Mouse (Mus musculus) kidney, postnatal 14 days (tissue): ENCODE measurements around the gene Gm4881.

Experiments
- DNase-seq: peaks from one replicate; pipeline ENCODE4 v3.0.0; 2022; ENCODE audit warnings: mixed read lengths

The Gm4881 gene

GRCm38 (mm10) chr7:24944257-24944950 is at the start of gene Gm4881:
TSS of gene Gm4881 (minus strand) at chr7:24944494.
- DNase-seq: no peak

GRCm38 (mm10) chr7:24993081-24993480 is 48.8 kb upstream of the Gm4881 start:
- DNase-seq: no peak

- DNase-seq: no peak
Measured at GRCm38 (mm10) chr7:24990478-24990877, 46.2 kb upstream of the Gm4881 start.

DNA sequence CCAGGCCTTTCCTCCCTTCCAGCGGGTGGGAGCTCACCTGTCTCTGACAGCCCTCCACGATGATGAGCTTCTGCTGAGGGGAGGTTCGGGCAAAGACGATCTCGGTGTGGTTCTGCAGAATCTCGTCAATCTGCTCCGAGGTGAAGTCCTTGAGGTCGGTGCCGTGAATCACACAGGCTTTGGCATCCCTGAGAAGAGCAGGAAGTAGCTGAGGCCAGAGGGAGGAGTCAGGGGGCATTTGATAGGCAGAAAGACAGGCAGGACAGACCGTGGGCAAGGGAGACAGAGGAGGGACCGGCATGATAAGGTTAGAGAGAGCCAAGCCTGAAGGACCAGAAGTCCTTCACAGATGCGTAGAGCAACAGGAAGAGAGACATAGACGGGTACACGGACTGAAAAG is 43.6 kb upstream of the Gm4881 start:
- DNase-seq: no peak

DNA sequence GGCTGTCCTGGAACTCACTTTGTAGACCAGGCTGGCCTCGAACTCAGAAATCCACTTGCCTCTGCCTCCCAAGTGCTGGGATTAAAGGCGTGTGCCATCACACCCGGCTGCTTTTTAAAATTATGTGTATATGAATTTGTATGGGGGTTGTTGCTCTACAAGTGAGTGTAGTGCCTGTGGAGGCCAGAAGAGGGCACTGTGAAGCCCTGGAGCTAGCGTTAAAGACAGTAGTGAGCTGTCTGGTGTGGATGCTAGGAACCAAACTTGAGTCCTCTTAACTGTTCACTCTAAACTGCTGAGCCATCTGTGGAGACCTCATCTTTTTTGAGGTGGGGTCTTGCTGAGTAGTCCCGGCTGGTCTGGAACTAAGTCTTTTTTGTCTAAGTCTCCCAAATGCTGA is 41.5 kb upstream of the Gm4881 start:
- DNase-seq: no peak

- DNase-seq: no peak
Measured at GRCm38 (mm10) chr7:24984307-24984706, 40.0 kb upstream of the Gm4881 start.

GRCm38 (mm10) chr7:24983396-24983795 is 39.1 kb upstream of the Gm4881 start:
- DNase-seq: no peak

DNA sequence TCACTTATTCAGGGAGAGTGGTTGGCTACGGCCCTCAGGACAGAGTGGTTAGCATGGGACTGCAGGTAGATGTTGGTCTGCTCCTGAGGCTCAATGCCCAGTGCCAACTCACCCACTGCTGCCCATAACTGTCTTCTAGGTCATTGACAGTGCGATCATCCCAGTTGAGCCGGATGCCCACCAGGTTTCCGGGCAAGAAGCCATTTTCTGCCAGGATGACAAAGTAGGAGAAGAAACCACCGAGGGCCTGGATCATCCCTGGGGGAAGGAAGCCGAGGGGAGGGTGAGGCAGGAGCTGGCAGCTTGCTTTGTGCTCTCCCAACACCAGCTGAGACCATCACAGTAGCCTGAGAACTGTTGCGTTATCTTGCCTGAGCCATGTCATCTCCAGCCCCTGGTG is 36.1 kb upstream of the Gm4881 start:
- no peak for DNase-seq

- DNase-seq: no peak
Measured at GRCm38 (mm10) chr7:24978781-24979180, 34.5 kb upstream of the Gm4881 start.

DNA sequence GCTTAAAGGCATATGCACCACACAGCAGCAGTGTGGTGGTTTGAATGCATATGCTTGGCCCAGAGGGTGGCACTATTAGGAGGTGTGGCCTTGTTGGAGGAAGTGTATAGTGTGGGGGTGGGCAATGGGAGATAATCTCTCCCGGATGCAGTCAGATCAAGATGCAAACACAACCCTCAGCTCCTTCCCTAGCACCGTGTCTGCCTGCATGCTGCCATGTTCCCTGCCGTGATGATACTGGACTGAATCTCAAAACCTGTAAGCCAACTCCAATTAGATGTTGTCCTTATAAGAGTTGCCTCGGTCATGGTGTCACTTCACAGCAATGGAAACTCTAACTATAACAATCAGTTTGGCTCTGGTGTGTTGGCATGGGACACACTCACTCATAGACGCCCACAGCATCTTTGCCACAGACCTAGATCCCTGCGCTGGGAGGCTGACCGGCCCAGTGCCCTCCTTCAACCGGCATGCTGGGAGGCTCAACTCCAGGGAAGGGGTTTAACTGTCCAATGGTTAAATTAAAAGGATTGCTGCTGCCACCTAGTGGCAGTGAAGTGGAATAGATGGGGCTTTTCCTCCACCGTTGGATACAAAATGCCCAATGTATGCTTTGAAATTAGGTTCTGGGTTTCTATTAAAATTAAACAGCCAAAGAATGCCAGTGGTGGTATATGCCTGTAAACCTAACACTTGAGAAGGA is 30.8 kb upstream of the Gm4881 start:
- DNase-seq: peak; percentile 36

GRCm38 (mm10) chr7:24973902-24974301 is 29.6 kb upstream of the Gm4881 start:
- no peak for DNase-seq

GRCm38 (mm10) chr7:24973208-24973607 is 28.9 kb upstream of the Gm4881 start:
- DNase-seq: no peak

GRCm38 (mm10) chr7:24971972-24972893 is 27.9 kb upstream of the Gm4881 start, which contains the start of gene Rabac1:
TSS of gene Rabac1 (minus strand) at chr7:24972754.
- DNase-seq: peak; percentile 96

DNA sequence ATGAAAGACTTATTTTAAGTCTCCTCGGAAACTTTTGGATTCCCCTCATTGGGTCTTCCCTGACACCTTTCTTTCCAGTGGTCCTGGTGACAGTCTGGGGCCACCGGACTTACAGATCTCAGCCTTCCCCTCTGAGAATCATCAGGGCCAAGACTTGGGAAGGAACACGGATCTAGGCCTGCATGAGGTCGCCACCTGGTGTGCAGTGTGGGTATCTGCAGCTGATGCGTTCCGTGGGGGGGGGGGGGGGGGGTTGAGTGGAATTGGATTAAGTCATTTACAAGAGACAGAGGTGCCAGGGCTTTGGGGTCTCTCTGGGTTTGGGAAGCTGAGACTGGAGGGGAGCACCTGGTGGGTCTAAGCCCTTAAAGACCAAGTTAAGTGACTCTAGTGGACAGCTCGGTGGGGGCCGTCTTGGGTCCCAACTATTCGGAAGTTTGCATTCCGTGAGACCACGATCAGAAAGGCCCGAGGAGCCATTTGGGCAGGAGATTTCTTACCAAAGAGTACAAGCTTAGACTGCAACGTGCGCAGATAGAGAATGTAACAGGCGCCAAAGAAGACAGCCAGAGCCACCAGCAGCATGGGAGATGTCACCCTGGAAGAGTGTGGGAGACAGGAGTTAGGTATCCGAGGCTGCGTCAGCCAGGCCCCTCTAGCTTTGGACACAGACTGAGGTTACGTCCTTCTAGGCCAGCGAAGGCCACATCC is 27.1 kb upstream of the Gm4881 start:
- peak; percentile 48 for DNase-seq

GRCm38 (mm10) chr7:24970341-24970740 is 26.0 kb upstream of the Gm4881 start:
- no peak for DNase-seq

DNA sequence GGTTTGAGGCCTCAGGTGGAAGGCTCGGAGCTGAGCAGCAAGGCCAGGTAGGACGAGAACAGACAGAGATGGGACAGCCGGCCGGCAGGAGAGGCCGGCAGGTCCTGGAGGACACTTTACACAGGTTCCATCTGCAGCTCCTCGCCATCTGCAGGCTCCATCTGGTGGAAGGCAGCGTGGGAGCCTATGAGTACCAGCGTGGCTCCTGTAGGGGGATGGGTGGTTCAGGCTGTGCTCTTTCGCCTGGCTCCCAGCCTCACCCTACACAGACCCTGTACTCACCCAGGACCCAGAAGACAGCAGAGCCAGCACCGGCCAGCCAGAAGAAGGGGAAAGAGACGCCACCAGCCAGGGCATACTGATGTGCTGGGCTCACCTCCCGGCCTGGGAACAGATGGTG is 25.5 kb upstream of the Gm4881 start:
- no peak for DNase-seq

GRCm38 (mm10) chr7:24968463-24968862 is 24.2 kb upstream of the Gm4881 start:
- DNase-seq: no peak

- no peak for DNase-seq
Measured at GRCm38 (mm10) chr7:24967966-24968365, 23.7 kb upstream of the Gm4881 start.

DNA sequence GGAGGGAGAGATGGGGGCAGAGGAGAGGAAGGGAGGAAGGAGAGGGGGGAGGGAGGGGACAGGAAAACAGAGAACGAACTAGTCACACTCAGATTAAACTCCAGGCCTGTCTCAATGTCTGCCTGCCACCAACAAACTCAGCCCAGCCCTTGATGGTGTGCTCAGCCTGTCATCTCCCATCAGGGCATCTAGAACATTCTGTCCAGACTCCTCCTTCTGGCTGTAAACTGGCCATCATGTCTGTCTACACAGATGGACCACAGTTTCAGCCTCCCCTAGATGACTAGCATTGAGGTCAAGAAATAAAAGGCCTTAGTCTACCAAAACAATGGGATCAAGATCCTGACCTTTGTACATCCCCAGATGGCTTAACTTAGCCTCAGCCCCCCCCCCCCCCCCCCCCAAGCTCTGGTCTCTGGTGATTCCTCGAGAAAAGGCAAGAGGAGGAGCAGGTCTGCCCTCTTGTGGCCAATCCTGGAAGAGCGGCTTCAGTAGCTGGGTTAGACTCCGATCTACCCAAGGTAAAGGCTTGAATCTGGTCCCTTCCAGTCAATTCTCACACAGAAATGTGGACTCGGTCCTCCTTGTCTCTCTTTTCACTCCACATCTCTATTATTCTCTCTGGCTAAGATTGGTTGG is 20.7 kb upstream of the Gm4881 start:
- peak; percentile 87 for DNase-seq

DNA sequence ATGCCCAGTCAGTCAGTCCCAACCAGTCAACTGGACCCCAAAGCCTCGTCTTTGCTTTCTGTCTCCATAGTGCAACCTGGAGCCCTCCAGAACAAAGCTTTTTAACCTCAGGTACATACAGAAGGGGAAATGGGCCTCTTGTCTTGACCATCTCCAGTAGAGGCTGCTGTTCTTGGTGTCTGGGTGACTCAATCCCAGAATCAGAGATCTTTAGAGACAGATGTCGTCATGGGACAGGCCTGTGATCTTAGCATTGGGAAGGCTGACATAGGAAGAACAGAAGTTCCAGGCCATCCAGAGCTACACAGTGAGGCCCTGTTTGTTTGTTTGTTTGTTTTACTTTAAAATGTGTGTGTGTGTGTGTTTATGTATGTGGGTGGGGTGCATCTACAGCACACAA is 20.0 kb upstream of the Gm4881 start:
- DNase-seq: no peak

DNA sequence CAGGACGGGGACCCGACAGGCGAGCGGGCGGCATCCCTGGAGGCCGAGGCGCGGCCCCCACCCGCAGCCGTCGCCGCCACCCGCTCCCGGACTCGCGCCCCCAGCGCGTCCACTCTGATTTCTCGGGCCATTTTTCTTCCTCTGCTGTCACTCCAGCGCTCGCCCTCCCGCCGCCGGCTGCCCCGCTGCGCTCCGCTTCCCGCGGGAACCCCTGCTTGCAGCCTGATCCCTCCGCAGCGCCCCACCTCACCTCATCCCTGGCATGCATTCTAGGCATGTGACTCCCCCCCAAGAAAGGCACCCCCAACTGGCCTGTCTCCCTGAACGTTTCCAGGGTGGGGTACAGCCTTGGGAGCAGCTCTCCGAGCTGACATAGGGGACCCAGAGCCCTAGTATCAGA is 10.9 kb upstream of the Gm4881 start:
- no peak for DNase-seq

DNA sequence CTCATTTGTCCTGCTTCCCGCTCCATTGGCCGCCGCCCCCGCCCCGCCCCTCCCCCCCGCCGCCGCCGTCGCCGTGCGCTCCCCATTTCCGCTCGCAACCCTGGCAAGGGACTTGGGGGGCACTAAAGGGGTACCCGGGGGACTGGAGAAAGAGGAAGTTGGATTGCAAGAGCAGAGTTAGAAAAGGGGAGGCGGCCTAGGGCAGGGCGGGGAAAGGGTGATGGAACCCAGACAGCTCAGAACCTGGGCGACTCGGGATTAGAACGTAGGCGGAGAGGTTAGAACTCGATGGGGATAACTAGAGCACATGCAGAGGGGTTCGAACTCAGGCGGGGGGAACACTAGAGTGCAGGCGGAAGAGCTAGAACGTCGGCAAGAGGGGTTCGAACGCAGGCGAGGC is 10.2 kb upstream of the Gm4881 start:
- DNase-seq: no peak
